Mouse (Mus musculus): Measurements from ENCODE around the gene Tnnc2.

Gene Tnnc2

GRCm38 (mm10) chr2:164773229-164773988 lies 6.4 kb downstream of the Tnnc2 start:
- DNase-seq (ENCODE audit: low spot score in 2 of 2) = no peak

- DNase-seq (ENCODE audit: low spot score in 2 of 2) = no peak
Observed at GRCm38 (mm10) chr2:164771123-164771522, 8.6 kb downstream of the Tnnc2 start.

GRCm38 (mm10) chr2:164770279-164770678 lies 9.5 kb downstream of the Tnnc2 start:
- no peak for DNase-seq (ENCODE audit: low spot score in 2 of 2)

- DNase-seq (ENCODE audit: low spot score in 2 of 2) = peak; percentile 99
Observed at GRCm38 (mm10) chr2:164769258-164770037, 10.3 kb downstream of the Tnnc2 start, which contains the start of gene Ube2c. Ube2c (plus strand) TSS chr2:164769898.

- DNase-seq (ENCODE audit: low spot score in 2 of 2) = no peak
Observed at GRCm38 (mm10) chr2:164767812-164768540, 11.8 kb downstream of the Tnnc2 start.

GRCm38 (mm10) chr2:164765841-164766240 lies 13.9 kb downstream of the Tnnc2 start:
- no peak for DNase-seq (ENCODE audit: low spot score in 2 of 2)

GRCm38 (mm10) chr2:164762593-164762992 lies 17.2 kb downstream of the Tnnc2 start:
- DNase-seq (ENCODE audit: low spot score in 2 of 2) = no peak

GRCm38 (mm10) chr2:164761971-164762370 lies 17.8 kb downstream of the Tnnc2 start:
- no peak for DNase-seq (ENCODE audit: low spot score in 2 of 2)

GRCm38 (mm10) chr2:164761502-164761901 lies 18.3 kb downstream of the Tnnc2 start:
- no peak for DNase-seq (ENCODE audit: low spot score in 2 of 2)

- DNase-seq (ENCODE audit: low spot score in 2 of 2) = no peak
Observed at GRCm38 (mm10) chr2:164760059-164760833, 19.5 kb downstream of the Tnnc2 start.

GRCm38 (mm10) chr2:164758692-164759091 lies 21.1 kb downstream of the Tnnc2 start:
- no peak for DNase-seq (ENCODE audit: low spot score in 2 of 2)

GRCm38 (mm10) chr2:164757841-164758240 lies 21.9 kb downstream of the Tnnc2 start:
- DNase-seq (ENCODE audit: low spot score in 2 of 2) = no peak

- DNase-seq (ENCODE audit: low spot score in 2 of 2) = no peak
Observed at GRCm38 (mm10) chr2:164754800-164755199, 25.0 kb downstream of the Tnnc2 start.

- no peak for DNase-seq (ENCODE audit: low spot score in 2 of 2)
Observed at GRCm38 (mm10) chr2:164754105-164754504, 25.7 kb downstream of the Tnnc2 start.

GRCm38 (mm10) chr2:164752454-164752853 lies 27.3 kb downstream of the Tnnc2 start:
- DNase-seq (ENCODE audit: low spot score in 2 of 2) = no peak

GRCm38 (mm10) chr2:164748991-164749390 lies 30.8 kb downstream of the Tnnc2 start:
- no peak for DNase-seq (ENCODE audit: low spot score in 2 of 2)

GRCm38 (mm10) chr2:164748191-164748590 lies 31.6 kb downstream of the Tnnc2 start:
- DNase-seq (ENCODE audit: low spot score in 2 of 2) = no peak

GRCm38 (mm10) chr2:164746693-164747092 lies 33.1 kb downstream of the Tnnc2 start:
- no peak for DNase-seq (ENCODE audit: low spot score in 2 of 2)

GRCm38 (mm10) chr2:164745843-164746479 lies 33.8 kb downstream of the Tnnc2 start, which contains the start of the genes Wfdc3 and Dnttip1:
Wfdc3 (minus strand) TSS chr2:164745931.
Dnttip1 (plus strand) TSS chr2:164745983.
- peak; percentile 86 to 94 for DNase-seq (ENCODE audit: low spot score in 2 of 2)

- no peak for DNase-seq (ENCODE audit: low spot score in 2 of 2)
Observed at GRCm38 (mm10) chr2:164744987-164745386, 34.8 kb downstream of the Tnnc2 start.

GRCm38 (mm10) chr2:164739876-164740275 lies 39.9 kb downstream of the Tnnc2 start:
- no peak for DNase-seq (ENCODE audit: low spot score in 2 of 2)
